Mouse (Mus musculus): ENCODE measurements at regions not wholly inside any gene's neighbourhood (a gene's known extent, or its start where the extent isn't known, plus 50 kb on each side); places are given as distances from the start of the nearest gene placed in this dataset.

GRCm38 (mm10) chr4:152755756-152756155 is 278.1 kb upstream of the Kcnab2 start:
- Histone ChIP-seq H3K4me1 (no peaks in the 10 kb centered on the region), H3K9me3 (no peaks in the 10 kb centered on the region), H3K4me3 (no peak overlapping the region), H3K27me3 (ENCODE audit: insufficient read depth, poor library complexity, severe bottlenecking) (no peaks in the 10 kb centered on the region), H3K27ac (no peak overlapping the region), H3K36me3 (no peaks in the 10 kb centered on the region)
- WGBS = 71% methylated on average over 8 of the region's 8 CpGs
- DNase-seq (ENCODE audit: low spot score) = no peak

- Histone ChIP-seq H3K4me3 (no peak overlapping the region), H3K4me1 (peaks cover 5% of the 10 kb centered on the region; the same call in 1 of the 2 replicates), H3K36me3 (no peaks in the 10 kb centered on the region), H3K9me3 (peaks cover 2% of the 10 kb centered on the region; the same call in 1 of the 2 replicates), H3K27ac (no peak overlapping the region), H3K27me3 (ENCODE audit: insufficient read depth, poor library complexity, severe bottlenecking) (no peaks in the 10 kb centered on the region)
- DNase-seq (ENCODE audit: low spot score) = no peak
- 47% methylated on average over 11 of the region's 11 CpGs for WGBS
Observed at GRCm38 (mm10) chr4:152744366-152744765, 266.7 kb upstream of the Kcnab2 start.

- no peak for DNase-seq (ENCODE audit: low spot score)
- WGBS = 72% methylated on average over 2 of the region's 2 CpGs
- Histone ChIP-seq H3K36me3 (no peaks in the 10 kb centered on the region), H3K27me3 (ENCODE audit: insufficient read depth, poor library complexity, severe bottlenecking) (no peaks in the 10 kb centered on the region), H3K4me3 (no peak overlapping the region), H3K27ac (no peak overlapping the region), H3K9me3 (no peaks in the 10 kb centered on the region), H3K4me1 (no peaks in the 10 kb centered on the region)
Observed at GRCm38 (mm10) chr4:152733017-152733416, 255.3 kb upstream of the Kcnab2 start.

GRCm38 (mm10) chr4:152731988-152732387 is 254.3 kb upstream of the Kcnab2 start:
- WGBS = 68% methylated on average over 10 of the region's 10 CpGs
- Histone ChIP-seq H3K36me3 (no peaks in the 10 kb centered on the region), H3K27me3 (ENCODE audit: insufficient read depth, poor library complexity, severe bottlenecking) (no peaks in the 10 kb centered on the region), H3K4me3 (no peak overlapping the region), H3K27ac (no peak overlapping the region), H3K4me1 (no peaks in the 10 kb centered on the region), H3K9me3 (no peaks in the 10 kb centered on the region)
- DNase-seq (ENCODE audit: low spot score) = no peak

- Histone ChIP-seq H3K36me3 (no peaks in the 10 kb centered on the region), H3K4me3 (no peak overlapping the region), H3K27me3 (ENCODE audit: insufficient read depth, poor library complexity, severe bottlenecking) (no peaks in the 10 kb centered on the region), H3K27ac (no peak overlapping the region), H3K9me3 (no peaks in the 10 kb centered on the region), H3K4me1 (no peaks in the 10 kb centered on the region)
- no peak for DNase-seq (ENCODE audit: low spot score)
- 56% methylated on average over 10 of the region's 10 CpGs for WGBS
Observed at GRCm38 (mm10) chr4:152731082-152731720, 253.5 kb upstream of the Kcnab2 start.

GRCm38 (mm10) chr4:152729421-152729820 is 251.8 kb upstream of the Kcnab2 start:
- 78% methylated on average over 6 of the region's 6 CpGs for WGBS
- Histone ChIP-seq H3K4me3 (no peak overlapping the region), H3K36me3 (no peaks in the 10 kb centered on the region), H3K27ac (no peak overlapping the region), H3K27me3 (ENCODE audit: insufficient read depth, poor library complexity, severe bottlenecking) (no peaks in the 10 kb centered on the region), H3K4me1 (no peaks in the 10 kb centered on the region), H3K9me3 (no peaks in the 10 kb centered on the region)
- DNase-seq (ENCODE audit: low spot score) = no peak

GRCm38 (mm10) chr4:152725881-152726280 is 248.2 kb upstream of the Kcnab2 start:
- no peaks in the 10 kb centered on the region for H3K27me3 ChIP-seq (ENCODE audit: insufficient read depth, poor library complexity, severe bottlenecking)
- no peaks in the 10 kb centered on the region for H3K36me3 ChIP-seq
- WGBS = 64% methylated on average over 5 of the region's 5 CpGs
- DNase-seq (ENCODE audit: low spot score) = no peak
- H3K4me3 ChIP-seq = no peak overlapping the region
- H3K27ac ChIP-seq = no peak overlapping the region
- no peaks in the 10 kb centered on the region for H3K4me1 ChIP-seq
- H3K9me3 ChIP-seq = no peaks in the 10 kb centered on the region

GRCm38 (mm10) chr4:152725423-152725822 is 247.8 kb upstream of the Kcnab2 start:
- no peak for DNase-seq (ENCODE audit: low spot score)
- WGBS = 33% methylated on average over 6 of the region's 6 CpGs
- no peaks in the 10 kb centered on the region for H3K27me3 ChIP-seq (ENCODE audit: insufficient read depth, poor library complexity, severe bottlenecking)
- no peaks in the 10 kb centered on the region for H3K4me1 ChIP-seq
- no peaks in the 10 kb centered on the region for H3K9me3 ChIP-seq
- H3K4me3 ChIP-seq = no peak overlapping the region
- no peak overlapping the region for H3K27ac ChIP-seq
- H3K36me3 ChIP-seq = no peaks in the 10 kb centered on the region

- WGBS = 61% methylated on average over 7 of the region's 7 CpGs
- no peak for DNase-seq (ENCODE audit: low spot score)
- no peak overlapping the region for H3K27ac ChIP-seq
Observed at GRCm38 (mm10) chr4:152724741-152725140, 247.1 kb upstream of the Kcnab2 start.

GRCm38 (mm10) chr4:152724026-152724425 is 246.4 kb upstream of the Kcnab2 start:
- no peak for DNase-seq (ENCODE audit: low spot score)
- no peaks in the 10 kb centered on the region for H3K27me3 ChIP-seq (ENCODE audit: insufficient read depth, poor library complexity, severe bottlenecking)
- H3K36me3 ChIP-seq = no peaks in the 10 kb centered on the region
- no peak overlapping the region for H3K27ac ChIP-seq
- 70% methylated on average over 10 of the region's 10 CpGs for WGBS
- no peaks in the 10 kb centered on the region for H3K4me1 ChIP-seq
- H3K4me3 ChIP-seq = no peak overlapping the region
- H3K9me3 ChIP-seq = no peaks in the 10 kb centered on the region

More at GRCm38 (mm10) chr4:152724741-152725140, 247.1 kb upstream of the Kcnab2 start:
- Histone ChIP-seq H3K36me3 (no peaks in the 10 kb centered on the region), H3K27me3 (ENCODE audit: insufficient read depth, poor library complexity, severe bottlenecking) (no peaks in the 10 kb centered on the region), H3K4me1 (no peaks in the 10 kb centered on the region), H3K4me3 (no peak overlapping the region), H3K9me3 (no peaks in the 10 kb centered on the region)

GRCm38 (mm10) chr4:152720528-152720927 is 242.9 kb upstream of the Kcnab2 start:
- no peaks in the 10 kb centered on the region for H3K36me3 ChIP-seq
- no peaks in the 10 kb centered on the region for H3K9me3 ChIP-seq
- no peak for DNase-seq (ENCODE audit: low spot score)
- H3K27me3 ChIP-seq (ENCODE audit: insufficient read depth, poor library complexity, severe bottlenecking) = no peaks in the 10 kb centered on the region
- no peak overlapping the region for H3K27ac ChIP-seq
- H3K4me1 ChIP-seq = no peaks in the 10 kb centered on the region
- 75% methylated on average over 8 of the region's 8 CpGs for WGBS
- H3K4me3 ChIP-seq = no peak overlapping the region

- Histone ChIP-seq H3K9me3 (no peaks in the 10 kb centered on the region), H3K4me3 (no peak overlapping the region), H3K27me3 (ENCODE audit: insufficient read depth, poor library complexity, severe bottlenecking) (no peaks in the 10 kb centered on the region), H3K27ac (no peak overlapping the region), H3K36me3 (no peaks in the 10 kb centered on the region), H3K4me1 (no peaks in the 10 kb centered on the region)
- no peak for DNase-seq (ENCODE audit: low spot score)
- WGBS = 84% methylated on average over 15 of the region's 15 CpGs
Observed at GRCm38 (mm10) chr4:152719416-152720127, 241.9 kb upstream of the Kcnab2 start.

GRCm38 (mm10) chr4:152710339-152710738 is 232.7 kb upstream of the Kcnab2 start:
- no peak overlapping the region for H3K27ac ChIP-seq
- H3K4me1 ChIP-seq = no peaks in the 10 kb centered on the region
- no peak for DNase-seq (ENCODE audit: low spot score)
- H3K4me3 ChIP-seq = no peak overlapping the region
- no peaks in the 10 kb centered on the region for H3K9me3 ChIP-seq
- no peaks in the 10 kb centered on the region for H3K27me3 ChIP-seq (ENCODE audit: insufficient read depth, poor library complexity, severe bottlenecking)
- 86% methylated on average over 5 of the region's 5 CpGs for whole genome bisulfite sequencing
- no peaks in the 10 kb centered on the region for H3K36me3 ChIP-seq
